Mouse (Mus musculus) 3T3-L1 (cell line): ENCODE measurements around the gene Klk8.

Source experiments
- DNase-seq: peaks from one replicate; pipeline ENCODE4 v3.0.0-alpha.2; 2015; ENCODE audit warnings: low read depth, low spot score

Klk8 gene

GRCm38 (mm10) chr7:43791591-43791990 lies 5.8 kb upstream of the Klk8 start, which contains the start of gene Klk9:
Gene Klk9, plus strand, starts transcription at chr7:43791891.
- DNase-seq = no peak

- no peak for DNase-seq
Observed at GRCm38 (mm10) chr7:43796355-43796754, 1.0 kb upstream of the Klk8 start.

GRCm38 (mm10) chr7:43797844-43798462 lies 576 bp downstream of the Klk8 start:
- DNase-seq = no peak

- no peak for DNase-seq
Observed at GRCm38 (mm10) chr7:43799876-43800275, 2.5 kb downstream of the Klk8 start.

GRCm38 (mm10) chr7:43810994-43811393 lies 13.6 kb downstream of the Klk8 start, which contains the start of gene Klk7:
Gene Klk7, plus strand, starts transcription at chr7:43811294.
- no peak for DNase-seq

- DNase-seq = no peak
Observed at GRCm38 (mm10) chr7:43815211-43815610, 17.8 kb downstream of the Klk8 start.

- no peak for DNase-seq
Observed at GRCm38 (mm10) chr7:43816746-43817145, 19.4 kb downstream of the Klk8 start.

GRCm38 (mm10) chr7:43821581-43821980 lies 24.2 kb downstream of the Klk8 start:
- DNase-seq = no peak

- DNase-seq = no peak
Observed at GRCm38 (mm10) chr7:43824199-43824598, 26.8 kb downstream of the Klk8 start, which contains the start of gene Klk6. Gene Klk6, plus strand, starts transcription at chr7:43824499.

- no peak for DNase-seq
Observed at GRCm38 (mm10) chr7:43826056-43826455, 28.7 kb downstream of the Klk8 start.

- no peak for DNase-seq
Observed at GRCm38 (mm10) chr7:43827706-43828105, 30.3 kb downstream of the Klk8 start.

GRCm38 (mm10) chr7:43829006-43829405 lies 31.6 kb downstream of the Klk8 start:
- no peak for DNase-seq

- no peak for DNase-seq
Observed at GRCm38 (mm10) chr7:43841701-43842100, 44.3 kb downstream of the Klk8 start, which contains the start of gene Klk5. Gene Klk5, plus strand, starts transcription at chr7:43841971.

GRCm38 (mm10) chr7:43843801-43844200 lies 46.4 kb downstream of the Klk8 start:
- DNase-seq = no peak

GRCm38 (mm10) chr7:43851616-43852015 lies 54.2 kb downstream of the Klk8 start:
- no peak for DNase-seq
